Mouse (Mus musculus) testis, adult 2 months (tissue): ENCODE data around the gene Lpar1.

Experiments used
- CTCF ChIP-seq: fragments of 200-500 bp; IDR thresholded peaks from 2 replicates; pipeline ENCODE4 v1.5.1; 2012; ENCODE audit warnings: low read depth, mild to moderate bottlenecking, inconsistent platforms, low read length, moderate library complexity; ENCODE audit not compliant: control insufficient read depth, insufficient read depth, insufficient replicate concordance
- POLR2A ChIP-seq: fragments of 200-500 bp; IDR thresholded peaks from 2 replicates; pipeline ENCODE4 v1.6.1; 2012; ENCODE audit warnings: low read depth, mild to moderate bottlenecking, inconsistent platforms, low read length, moderate library complexity; ENCODE audit not compliant: control insufficient read depth

DNA sequence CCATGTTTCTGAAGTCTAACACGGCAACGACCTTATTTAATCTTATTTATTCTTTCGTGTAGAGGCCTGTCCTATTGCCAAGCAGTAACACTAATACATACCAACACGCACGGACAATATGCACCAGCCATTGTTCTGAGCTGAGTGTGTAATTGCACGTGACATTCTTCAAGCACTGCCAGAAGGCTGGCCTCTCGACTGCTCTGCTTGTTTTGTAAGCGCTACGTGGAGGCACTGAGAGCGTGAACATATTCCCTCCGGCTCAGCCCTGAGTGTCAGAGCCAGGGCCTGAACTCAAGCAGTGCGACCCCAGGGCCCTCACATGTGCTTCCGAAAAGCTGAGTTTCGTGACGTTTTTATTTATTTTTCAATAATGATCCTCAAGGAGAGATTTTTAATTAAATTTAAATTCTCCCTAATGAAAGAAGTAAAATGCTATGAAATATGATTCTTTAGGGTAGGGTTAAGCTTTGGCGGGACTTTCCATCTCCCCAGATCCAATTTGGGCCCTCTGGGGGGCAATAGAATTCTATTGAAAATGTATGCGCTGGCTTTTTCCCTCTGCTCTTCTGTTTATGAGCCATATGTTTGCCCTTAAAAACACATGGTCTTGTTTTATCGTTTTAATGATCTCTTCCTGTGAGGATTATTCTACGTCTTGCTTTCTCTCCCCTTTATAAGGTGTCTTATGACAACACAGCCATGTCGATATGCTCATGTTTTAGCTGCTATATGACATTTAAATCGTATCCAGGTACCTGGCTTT lies 52.5 kb downstream of the Lpar1 start:
- no peak for TF ChIP-seq CTCF
- TF ChIP-seq POLR2A, result no peak
